Mouse (Mus musculus): ENCODE results near the gene Dpf3.

Dpf3 gene

GRCm38 (mm10) chr12:83420346-83420745, 67.2 kb downstream of the Dpf3 start:
- peak; percentile 47 to 85 for DNase-seq (ENCODE audit: inconsistent age in 2 of 2, low spot score in 1 of 2)

- no peak for DNase-seq (ENCODE audit: inconsistent age in 2 of 2, low spot score in 1 of 2)
Observed at GRCm38 (mm10) chr12:83415207-83415606, 72.3 kb downstream of the Dpf3 start.

GRCm38 (mm10) chr12:83413684-83414083, 73.8 kb downstream of the Dpf3 start:
- no peak for DNase-seq (ENCODE audit: inconsistent age in 2 of 2, low spot score in 1 of 2)

- DNase-seq (ENCODE audit: inconsistent age in 2 of 2, low spot score in 1 of 2), result peak; percentile 37 to 76
Observed at GRCm38 (mm10) chr12:83411721-83412521, 75.6 kb downstream of the Dpf3 start.

- no peak for DNase-seq (ENCODE audit: inconsistent age in 2 of 2, low spot score in 1 of 2)
Observed at GRCm38 (mm10) chr12:83411032-83411431, 76.5 kb downstream of the Dpf3 start.

- DNase-seq (ENCODE audit: inconsistent age in 2 of 2, low spot score in 1 of 2), result no peak
Observed at GRCm38 (mm10) chr12:83405374-83406125, 82.0 kb downstream of the Dpf3 start.

GRCm38 (mm10) chr12:83402270-83402669, 85.2 kb downstream of the Dpf3 start:
- no peak for DNase-seq (ENCODE audit: inconsistent age in 2 of 2, low spot score in 1 of 2)

GRCm38 (mm10) chr12:83392011-83392410, 95.5 kb downstream of the Dpf3 start:
- peak; percentile 58 to 72 for DNase-seq (ENCODE audit: inconsistent age in 2 of 2, low spot score in 1 of 2)

- DNase-seq (ENCODE audit: inconsistent age in 2 of 2, low spot score in 1 of 2), result no peak
Observed at GRCm38 (mm10) chr12:83387554-83387953, 100.0 kb downstream of the Dpf3 start.

GRCm38 (mm10) chr12:83381072-83381471, 106.4 kb downstream of the Dpf3 start:
- no peak for DNase-seq (ENCODE audit: inconsistent age in 2 of 2, low spot score in 1 of 2)

GRCm38 (mm10) chr12:83380016-83380415, 107.5 kb downstream of the Dpf3 start:
- peak; percentile 66 to 86 for DNase-seq (ENCODE audit: inconsistent age in 2 of 2, low spot score in 1 of 2)

- DNase-seq (ENCODE audit: inconsistent age in 2 of 2, low spot score in 1 of 2), result peak; percentile 70 to 88
Observed at GRCm38 (mm10) chr12:83375015-83375831, 112.3 kb downstream of the Dpf3 start.

GRCm38 (mm10) chr12:83373081-83373480, 114.4 kb downstream of the Dpf3 start:
- DNase-seq (ENCODE audit: inconsistent age in 2 of 2, low spot score in 1 of 2), result no peak

GRCm38 (mm10) chr12:83372290-83372689, 115.2 kb downstream of the Dpf3 start:
- DNase-seq (ENCODE audit: inconsistent age in 2 of 2, low spot score in 1 of 2), result no peak

- DNase-seq (ENCODE audit: inconsistent age in 2 of 2, low spot score in 1 of 2), result no peak
Observed at GRCm38 (mm10) chr12:83370221-83370620, 117.3 kb downstream of the Dpf3 start.

- no peak for DNase-seq (ENCODE audit: inconsistent age in 2 of 2, low spot score in 1 of 2)
Observed at GRCm38 (mm10) chr12:83369416-83369815, 118.1 kb downstream of the Dpf3 start.

- no peak for DNase-seq (ENCODE audit: inconsistent age in 2 of 2, low spot score in 1 of 2)
Observed at GRCm38 (mm10) chr12:83367486-83367885, 120.0 kb downstream of the Dpf3 start.

- DNase-seq (ENCODE audit: inconsistent age in 2 of 2, low spot score in 1 of 2), result no peak
Observed at GRCm38 (mm10) chr12:83364771-83365170, 122.7 kb downstream of the Dpf3 start.

- no peak for DNase-seq (ENCODE audit: inconsistent age in 2 of 2, low spot score in 1 of 2)
Observed at GRCm38 (mm10) chr12:83361801-83362200, 125.7 kb downstream of the Dpf3 start.

- peak; percentile 55 to 65 for DNase-seq (ENCODE audit: inconsistent age in 2 of 2, low spot score in 1 of 2)
Observed at GRCm38 (mm10) chr12:83352640-83353039, 134.9 kb downstream of the Dpf3 start.

- no peak for DNase-seq (ENCODE audit: inconsistent age in 2 of 2, low spot score in 1 of 2)
Observed at GRCm38 (mm10) chr12:83349736-83350135, 137.8 kb downstream of the Dpf3 start.
